Mouse (Mus musculus): ENCODE results near the gene Ttc25. TPM values are rescaled to one million over a fixed set of nuclear protein-coding genes. Genes with fewer than 3 reads are reported as not detected.

The Ttc25 gene
- polyA plus RNA-seq, 1 experiment = 0.06 TPM

DNA sequence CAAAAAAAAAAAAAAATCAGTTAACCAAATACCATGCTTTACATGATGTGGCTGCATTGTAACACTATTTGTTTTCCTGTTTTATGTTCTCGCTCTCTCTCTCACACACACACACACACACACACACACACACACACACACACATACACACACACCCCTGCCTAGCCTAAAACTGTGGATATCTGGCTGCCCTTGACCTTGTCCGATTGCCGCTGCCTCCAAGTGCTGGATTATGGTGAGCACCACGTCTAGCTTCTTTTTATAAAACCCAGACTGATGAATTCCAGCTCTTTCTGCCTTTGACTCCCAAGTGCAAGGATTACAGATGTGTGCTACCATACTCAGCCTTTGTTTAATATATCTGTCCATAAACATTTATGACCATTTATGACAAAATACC lies 72.1 kb downstream of the Ttc25 start:
- TF ChIP-seq CEBPB (IDR thresholded peaks at IDR 0.05; ENCODE audit: low read depth) = no peak
- TF ChIP-seq USF1 (IDR thresholded peaks at IDR 0.05; ENCODE audit: low read depth) = no peak
- TF ChIP-seq MAX (IDR thresholded peaks at IDR 0.05) = no peak
- no peak for TF ChIP-seq FOSL1 (IDR thresholded peaks at IDR 0.05; ENCODE audit: insufficient read depth, low read length, poor library complexity, severe bottlenecking)
- no peak for TF ChIP-seq CTCF (IDR thresholded peaks at IDR 0.05; ENCODE audit: control insufficient read depth, insufficient read depth, insufficient read length)
- no peak for TF ChIP-seq MYOG (IDR thresholded peaks at IDR 0.05; ENCODE audit: control insufficient read depth, extremely low read depth, insufficient read length)
- no peak for TF ChIP-seq MYOD1 (IDR thresholded peaks at IDR 0.05; ENCODE audit: control insufficient read depth, insufficient read length, low read depth)
- peaks cover 74% of the 10 kb centered on the region for H3K79me2 ChIP-seq (ENCODE audit: control insufficient read depth, insufficient read depth)
- peaks cover 68% of the 10 kb centered on the region for H3K79me3 ChIP-seq (ENCODE audit: low read depth)
- no peak overlapping the region for H3K4me3 ChIP-seq (ENCODE audit: insufficient read depth, poor library complexity, severe bottlenecking)
- H3ac ChIP-seq (ENCODE audit: control insufficient read depth, insufficient read length, low read depth) = no peak overlapping the region
- H3K36me3 ChIP-seq (ENCODE audit: control insufficient read depth, insufficient read depth) = peaks cover 14% of the 10 kb centered on the region
- H3K27me3 ChIP-seq (ENCODE audit: control insufficient read depth, insufficient read depth, insufficient read length) = no peaks in the 10 kb centered on the region

DNA sequence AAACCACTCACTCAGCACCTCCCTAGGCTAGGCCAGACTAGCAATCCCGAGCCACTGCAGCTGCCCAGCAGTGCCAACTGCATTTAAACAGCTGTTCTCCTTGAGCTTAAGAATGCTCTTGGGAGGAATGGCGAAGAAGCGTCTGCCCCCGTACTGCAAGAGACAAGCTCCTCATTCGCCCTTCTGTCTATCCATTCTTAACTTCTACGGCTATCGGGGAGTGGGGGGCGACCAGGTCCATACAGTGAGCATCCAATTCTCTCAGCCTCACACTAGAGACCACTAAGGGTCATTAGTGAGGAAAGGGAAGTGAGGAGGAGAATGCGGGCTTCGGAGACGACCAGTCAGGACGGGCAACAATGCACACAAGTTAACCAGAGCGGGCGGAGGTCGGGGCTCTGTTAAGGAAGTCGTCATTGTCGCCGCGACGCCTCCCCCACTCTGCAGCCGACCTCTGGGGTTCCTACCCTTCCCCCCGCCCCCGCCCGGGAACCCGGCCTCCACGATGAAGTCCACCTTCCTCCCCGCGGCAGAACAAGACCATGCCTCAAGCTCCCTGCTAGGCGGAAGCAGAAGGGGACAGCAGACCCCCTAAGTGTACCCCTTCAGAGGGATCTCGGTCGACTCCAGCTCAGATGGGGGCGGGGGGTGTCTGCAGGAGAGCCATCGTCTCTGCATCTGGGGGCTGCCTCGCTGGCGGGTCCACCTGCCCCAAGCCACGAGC lies 73.5 kb downstream of the Ttc25 start, which contains the start of gene Nkiras2:
Gene Nkiras2 (plus strand): TSS at position 484 of the 724 bp plus-strand sequence.
- Histone ChIP-seq H3K79me2 (ENCODE audit: control insufficient read depth, insufficient read depth) (peaks cover 70% of the 10 kb centered on the region), H3K79me3 (ENCODE audit: low read depth) (peaks cover 55% of the 10 kb centered on the region), H3K4me3 (ENCODE audit: insufficient read depth, poor library complexity, severe bottlenecking) (peak within 1 kb of the TSS; percentile 100), H3K27me3 (ENCODE audit: control insufficient read depth, insufficient read depth, insufficient read length) (no peaks in the 10 kb centered on the region), H3K36me3 (ENCODE audit: control insufficient read depth, insufficient read depth) (peaks cover 11% of the 10 kb centered on the region), H3ac (ENCODE audit: control insufficient read depth, insufficient read length, low read depth) (peak within 1 kb of the TSS; percentile 94)
- no peak for TF ChIP-seq USF1 (IDR thresholded peaks at IDR 0.05; ENCODE audit: low read depth)
- no peak for TF ChIP-seq CTCF (IDR thresholded peaks at IDR 0.05; ENCODE audit: control insufficient read depth, insufficient read depth, insufficient read length)
- no peak for TF ChIP-seq MYOG (IDR thresholded peaks at IDR 0.05; ENCODE audit: control insufficient read depth, extremely low read depth, insufficient read length)
- TF ChIP-seq MAX (IDR thresholded peaks at IDR 0.05) = no peak
- TF ChIP-seq CEBPB (IDR thresholded peaks at IDR 0.05; ENCODE audit: low read depth) = no peak
- TF ChIP-seq MYOD1 (IDR thresholded peaks at IDR 0.05; ENCODE audit: control insufficient read depth, insufficient read length, low read depth) = no peak
- no peak for TF ChIP-seq FOSL1 (IDR thresholded peaks at IDR 0.05; ENCODE audit: insufficient read depth, low read length, poor library complexity, severe bottlenecking)

DNA sequence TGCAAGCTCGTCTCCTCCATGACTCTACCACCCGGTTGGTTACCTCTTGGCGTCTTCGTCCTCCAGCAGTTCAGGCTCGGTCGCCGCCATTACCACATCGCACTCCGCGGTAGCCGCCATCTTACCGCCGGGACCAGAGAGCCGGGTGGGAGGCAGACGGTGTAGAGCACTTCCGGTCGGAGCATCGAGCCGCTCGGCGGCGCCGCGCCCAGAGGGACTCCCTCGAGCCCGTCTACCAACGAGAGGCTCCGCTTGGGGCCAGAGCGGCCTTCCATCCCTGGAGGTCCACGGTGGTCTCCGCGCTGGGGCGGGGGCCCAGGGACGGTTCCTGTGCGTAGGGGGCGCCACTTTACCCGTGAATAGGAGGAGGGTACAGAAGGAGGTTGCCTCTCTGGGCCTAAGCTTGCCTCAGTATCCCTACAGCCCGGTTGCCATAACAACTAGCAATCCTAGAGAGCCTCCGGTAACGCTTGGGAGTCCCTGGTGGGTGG lies 74.1 kb downstream of the Ttc25 start:
- no peak for TF ChIP-seq MAX (IDR thresholded peaks at IDR 0.05)
- peak; percentile 10 for TF ChIP-seq CTCF (IDR thresholded peaks at IDR 0.05; ENCODE audit: control insufficient read depth, insufficient read depth, insufficient read length)
- H3K27me3 ChIP-seq (ENCODE audit: control insufficient read depth, insufficient read depth, insufficient read length) = no peaks in the 10 kb centered on the region
- peaks cover 11% of the 10 kb centered on the region for H3K36me3 ChIP-seq (ENCODE audit: control insufficient read depth, insufficient read depth)
- peak overlapping the region; percentile 100 for H3K4me3 ChIP-seq (ENCODE audit: insufficient read depth, poor library complexity, severe bottlenecking)
- H3K79me3 ChIP-seq (ENCODE audit: low read depth) = peaks cover 50% of the 10 kb centered on the region
- peaks cover 68% of the 10 kb centered on the region for H3K79me2 ChIP-seq (ENCODE audit: control insufficient read depth, insufficient read depth)
- H3ac ChIP-seq (ENCODE audit: control insufficient read depth, insufficient read length, low read depth) = peak overlapping the region; percentile 94

DNA sequence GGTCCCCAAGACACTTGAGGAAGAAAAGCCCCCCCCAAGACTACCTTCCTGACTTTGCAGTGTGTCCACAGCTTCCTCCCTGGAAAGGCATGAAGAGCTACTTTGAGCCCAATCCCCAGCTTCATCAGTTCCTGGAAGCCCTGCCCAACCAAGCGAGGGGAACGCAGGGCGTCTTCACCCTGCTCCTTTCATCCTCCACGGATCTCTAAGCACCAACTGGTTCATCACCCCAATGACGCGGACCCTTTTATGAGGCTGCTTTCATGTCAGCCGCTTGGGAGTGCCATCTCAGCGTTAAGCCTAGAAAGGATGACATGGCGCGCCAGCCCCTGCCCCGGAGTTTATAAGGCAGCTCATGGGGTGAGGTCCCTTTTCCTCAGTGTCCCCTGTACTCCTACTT lies 74.6 kb downstream of the Ttc25 start, which contains the start of gene Dnajc7:
Gene Dnajc7 (minus strand): TSS at position 187 of the 400 bp plus-strand sequence.
- Histone ChIP-seq H3ac (ENCODE audit: control insufficient read depth, insufficient read length, low read depth) (peak within 1 kb of the TSS; percentile 94), H3K27me3 (ENCODE audit: control insufficient read depth, insufficient read depth, insufficient read length) (no peaks in the 10 kb centered on the region), H3K4me3 (ENCODE audit: insufficient read depth, poor library complexity, severe bottlenecking) (peak within 1 kb of the TSS; percentile 100), H3K79me3 (ENCODE audit: low read depth) (peaks cover 46% of the 10 kb centered on the region), H3K36me3 (ENCODE audit: control insufficient read depth, insufficient read depth) (peaks cover 14% of the 10 kb centered on the region), H3K79me2 (ENCODE audit: control insufficient read depth, insufficient read depth) (peaks cover 63% of the 10 kb centered on the region)
- no peak for TF ChIP-seq MYOD1 (IDR thresholded peaks at IDR 0.05; ENCODE audit: control insufficient read depth, insufficient read length, low read depth)
- no peak for TF ChIP-seq MAX (IDR thresholded peaks at IDR 0.05)
- no peak for TF ChIP-seq CEBPB (IDR thresholded peaks at IDR 0.05; ENCODE audit: low read depth)
- TF ChIP-seq MYOG (IDR thresholded peaks at IDR 0.05; ENCODE audit: control insufficient read depth, extremely low read depth, insufficient read length) = no peak
- TF ChIP-seq USF1 (IDR thresholded peaks at IDR 0.05; ENCODE audit: low read depth) = no peak

Other genes starting within 250 kb of the Ttc25 start
- gene Eif1, start 225.7 kb upstream of the Ttc25 start, polyA plus RNA-seq (2012; fragmentation: generic; extraction: Trizol) = 1,136 TPM
- not detected for gene Gast, start 211.2 kb upstream of the Ttc25 start, polyA plus RNA-seq (2012; fragmentation: generic; extraction: Trizol)
- 1.9 TPM for gene Hap1, start 189.5 kb upstream of the Ttc25 start, polyA plus RNA-seq (2012; fragmentation: generic; extraction: Trizol)
- gene Jup, start 147.8 kb upstream of the Ttc25 start, polyA plus RNA-seq (2012; fragmentation: generic; extraction: Trizol) = 127 TPM
- gene P3h4, start 130.8 kb upstream of the Ttc25 start, polyA plus RNA-seq (2012; fragmentation: generic; extraction: Trizol) = 185 TPM
- gene Fkbp10, start 129.9 kb upstream of the Ttc25 start, polyA plus RNA-seq (2012; fragmentation: generic; extraction: Trizol) = 250 TPM
- gene Nt5c3b, start 103.8 kb upstream of the Ttc25 start, polyA plus RNA-seq (2012; fragmentation: generic; extraction: Trizol) = 83.4 TPM
- 0.12 TPM for gene Klhl10, start 103.7 kb upstream of the Ttc25 start, polyA plus RNA-seq (2012; fragmentation: generic; extraction: Trizol)
- gene Klhl11, start 72.9 kb upstream of the Ttc25 start, polyA plus RNA-seq (2012; fragmentation: generic; extraction: Trizol) = 4.4 TPM
- gene Acly, start 17.6 kb upstream of the Ttc25 start, polyA plus RNA-seq (2012; fragmentation: generic; extraction: Trizol) = 86.6 TPM
- gene Cnp, start 29.3 kb downstream of the Ttc25 start, polyA plus RNA-seq (2012; fragmentation: generic; extraction: Trizol) = 10.2 TPM
- 36.1 TPM for gene Nkiras2, start 73.6 kb downstream of the Ttc25 start, polyA plus RNA-seq (2012; fragmentation: generic; extraction: Trizol)
- gene Dnajc7, start 74.6 kb downstream of the Ttc25 start, polyA plus RNA-seq (2012; fragmentation: generic; extraction: Trizol) = 89.7 TPM
- gene Zfp385c, start 146.8 kb downstream of the Ttc25 start, polyA plus RNA-seq (2012; fragmentation: generic; extraction: Trizol) = not detected
- 0.64 TPM for gene Dhx58, start 158.7 kb downstream of the Ttc25 start, polyA plus RNA-seq (2012; fragmentation: generic; extraction: Trizol)
- gene Kat2a, start 166.9 kb downstream of the Ttc25 start, polyA plus RNA-seq (2012; fragmentation: generic; extraction: Trizol) = 50.3 TPM
- 0.68 TPM for gene Hspb9, start 168.2 kb downstream of the Ttc25 start, polyA plus RNA-seq (2012; fragmentation: generic; extraction: Trizol)
- gene Rab5c, start 192.6 kb downstream of the Ttc25 start, polyA plus RNA-seq (2012; fragmentation: generic; extraction: Trizol) = 136 TPM
- not detected for gene Kcnh4, start 214.3 kb downstream of the Ttc25 start, polyA plus RNA-seq (2012; fragmentation: generic; extraction: Trizol)
- not detected for gene Hcrt, start 217.3 kb downstream of the Ttc25 start, polyA plus RNA-seq (2012; fragmentation: generic; extraction: Trizol)
- 5.5 TPM for gene Ghdc, start 225.3 kb downstream of the Ttc25 start, polyA plus RNA-seq (2012; fragmentation: generic; extraction: Trizol)

All from C2C12 (cell line).